Mouse (Mus musculus) gastrocnemius, postnatal 10 days (tissue): ENCODE results near the gene Dok1. TPM values are rescaled to one million over a fixed set of nuclear protein-coding genes. Genes with fewer than 3 reads are reported as not detected.

Experiments
- microRNA-seq, 2 experiments: library from miRNA; unstranded; fragments of <30 nt; microRNA quantifications; one replicate each; pipeline ENCODE4 v1.2.0; 2021
- total RNA-seq, 2 experiments: library from RNA; stranded (reverse); gene quantifications; 2 replicates each; pipeline ENCODE4 v1.2.3; 2021

Gene Dok1
- total RNA-seq, 2 experiments from 2014 or later: 6.2 to 10.7 TPM

Small RNA genes lying within 50 kb of the gene (microRNA-seq; reads per million reads assigned to microRNA genes)
- 0 to 0.32 reads per million in 2 experiments for gene Mir7040

Other genes starting within 250 kb of the Dok1 start
- gene Sema4f, start 93.7 kb downstream of the Dok1 start, total RNA-seq: under 1 TPM; 0.47 to 0.49 TPM
- gene M1ap, start 86.6 kb downstream of the Dok1 start, total RNA-seq: under 1 TPM in 1 of 2 experiments, not detected in 1; 0.49 TPM
- 10 to 100 TPM; 10.5 to 11.9 TPM for gene Loxl3, start 702 bp upstream of the Dok1 start, total RNA-seq
- 10 to 100 TPM; 66.9 to 70.7 TPM for gene Aup1, start 21.1 kb upstream of the Dok1 start, total RNA-seq
- gene Htra2, start 21.8 kb upstream of the Dok1 start, total RNA-seq: 10 to 100 TPM; 23.8 to 28.4 TPM
- under 1 TPM; 0.42 to 0.65 TPM for gene Dqx1, start 24.4 kb upstream of the Dok1 start, total RNA-seq
- not detected for gene Tlx2, start 36.8 kb upstream of the Dok1 start, total RNA-seq
- 1 to 10 TPM; 5.5 to 8.5 TPM for gene Pcgf1, start 44.4 kb upstream of the Dok1 start, total RNA-seq
- 1 to 10 TPM in 1 of 2 experiments, under 1 TPM in 1; 0.33 to 1.3 TPM for gene Lbx2, start 52.9 kb upstream of the Dok1 start, total RNA-seq
- gene Ccdc142, start 68.1 kb upstream of the Dok1 start, total RNA-seq: 1 to 10 TPM in 1 of 2 experiments, under 1 TPM in 1; 0.19 to 1.2 TPM
- 1 to 10 TPM; 1.4 to 2.3 TPM for gene Gm42688, start 68.1 kb upstream of the Dok1 start, total RNA-seq
- 100 to 1,000 TPM; 101 to 114 TPM for gene Mrpl53, start 75.6 kb upstream of the Dok1 start, total RNA-seq
- gene Mogs, start 82.0 kb upstream of the Dok1 start, total RNA-seq: 10 to 100 TPM; 11.0 to 15.7 TPM
- gene Wbp1, start 88.1 kb upstream of the Dok1 start, total RNA-seq: 10 to 100 TPM; 48.0 to 52.3 TPM
- gene Ino80b, start 92.0 kb upstream of the Dok1 start, total RNA-seq: 10 to 100 TPM; 13.1 to 15.2 TPM
- 10 to 100 TPM; 22.3 to 24.5 TPM for gene Rtkn, start 102.0 kb upstream of the Dok1 start, total RNA-seq
- 1 to 10 TPM in 1 of 2 experiments, under 1 TPM in 1; 0.43 to 1.4 TPM for gene Wdr54, start 122.9 kb upstream of the Dok1 start, total RNA-seq
- gene 1700003E16Rik, start 122.9 kb upstream of the Dok1 start, total RNA-seq: under 1 TPM in 1 of 2 experiments, not detected in 1; 0.23 TPM
- gene Dctn1, start 132.4 kb upstream of the Dok1 start, total RNA-seq: 100 to 1,000 TPM; 126 to 132 TPM
- gene Slc4a5, start 186.4 kb upstream of the Dok1 start, total RNA-seq: under 1 TPM in 1 of 2 experiments, not detected in 1; 0.05 TPM